Mouse (Mus musculus): ENCODE measurements at regions not wholly inside any gene's neighbourhood (a gene's known extent, or its start where the extent isn't known, plus 50 kb on each side); places are given as distances from the start of the nearest gene placed in this dataset.

GRCm38 (mm10) chr4:56084205-56084604 is 551.9 kb upstream of the Klf4 start:
- H3K27ac ChIP-seq (replicated peaks; ENCODE audit: low read depth, low read length), result no peak overlapping the region
- H3K4me1 ChIP-seq (ENCODE audit: control insufficient read depth, insufficient read depth, insufficient read length, low read length), result no peaks in the 10 kb centered on the region
- no peak overlapping the region for H3K4me3 ChIP-seq (ENCODE audit: insufficient read depth, low read depth, low read length)

DNA sequence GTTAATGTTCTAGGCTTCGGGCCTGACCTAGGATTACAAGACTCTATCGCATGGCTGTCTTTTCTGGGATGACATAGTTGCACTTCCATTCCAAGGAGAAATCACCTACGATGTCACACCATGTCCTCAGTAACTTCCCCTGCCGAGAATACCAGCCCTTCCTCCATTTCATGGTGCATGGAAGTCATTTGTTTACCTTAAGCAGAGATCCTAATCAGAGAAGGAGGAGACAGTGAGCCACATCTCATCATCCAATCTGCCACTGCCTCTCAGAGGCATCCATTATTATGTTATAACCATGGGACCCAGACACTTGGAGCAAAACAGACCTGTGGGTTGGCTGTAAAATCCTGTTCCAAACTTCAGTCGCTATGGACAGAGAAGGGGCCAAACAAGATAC is 550.1 kb upstream of the Klf4 start:
- H3K4me1 ChIP-seq (ENCODE audit: control insufficient read depth, insufficient read depth, insufficient read length, low read length), result no peaks in the 10 kb centered on the region
- no peak overlapping the region for H3K27ac ChIP-seq (replicated peaks; ENCODE audit: low read depth, low read length)
- no peak overlapping the region for H3K4me3 ChIP-seq (ENCODE audit: insufficient read depth, low read depth, low read length)

DNA sequence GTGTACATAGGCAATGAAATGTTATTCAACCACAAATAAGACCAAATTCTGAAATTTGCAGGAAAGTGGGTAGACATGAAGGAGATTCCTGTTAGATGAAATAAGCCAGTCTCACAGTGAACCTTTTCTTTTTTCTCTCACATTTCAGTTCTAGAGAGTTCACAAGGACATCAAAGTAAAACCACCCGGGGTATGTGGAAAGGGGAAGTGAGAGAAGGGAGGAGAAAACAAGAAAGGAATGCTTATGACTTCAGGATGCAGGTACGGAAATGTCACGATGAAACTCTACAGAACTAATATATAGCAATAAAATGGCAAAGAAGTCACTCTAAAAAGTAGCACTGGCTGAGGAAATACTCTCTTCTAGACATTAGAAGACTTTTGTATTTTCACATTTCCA is 548.7 kb upstream of the Klf4 start:
- H3K4me3 ChIP-seq (ENCODE audit: insufficient read depth, low read depth, low read length), result no peak overlapping the region
- no peak overlapping the region for H3K27ac ChIP-seq (replicated peaks; ENCODE audit: low read depth, low read length)
- no peaks in the 10 kb centered on the region for H3K4me1 ChIP-seq (ENCODE audit: control insufficient read depth, insufficient read depth, insufficient read length, low read length)

DNA sequence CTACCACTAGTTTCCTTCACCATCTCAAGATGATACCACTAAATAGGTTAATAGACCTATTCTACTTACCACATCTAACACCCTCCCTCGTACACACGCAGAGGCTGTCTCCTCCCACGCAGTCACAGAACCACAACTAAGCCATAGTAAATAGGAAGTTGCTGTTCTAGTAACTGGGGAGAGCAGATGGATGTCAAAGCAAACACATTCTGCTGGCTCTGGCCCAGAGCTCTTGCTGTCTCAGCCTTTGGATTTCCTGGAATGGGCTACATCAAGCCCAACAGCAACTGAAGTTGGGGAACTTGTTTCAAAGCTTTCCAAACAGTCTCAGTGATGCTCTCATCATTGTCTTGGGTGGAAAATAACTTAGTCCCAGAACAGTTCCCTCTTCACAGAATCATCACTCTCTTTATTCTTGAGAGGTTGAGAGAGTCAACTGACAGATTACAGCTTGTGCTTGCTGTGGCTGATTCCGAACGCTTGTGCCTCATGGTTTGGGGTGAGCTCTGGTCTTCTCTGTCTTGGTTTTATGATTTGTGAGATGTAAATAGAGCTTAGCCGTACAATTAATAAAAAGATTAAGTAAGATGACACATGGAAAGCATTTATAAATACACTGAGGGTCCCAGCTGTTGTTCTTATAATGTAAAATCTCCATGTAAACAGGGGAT is 538.5 kb upstream of the Klf4 start:
- H3K27ac ChIP-seq (replicated peaks; ENCODE audit: low read depth, low read length), result no peak overlapping the region
- no peaks in the 10 kb centered on the region for H3K4me1 ChIP-seq (ENCODE audit: control insufficient read depth, insufficient read depth, insufficient read length, low read length)

DNA sequence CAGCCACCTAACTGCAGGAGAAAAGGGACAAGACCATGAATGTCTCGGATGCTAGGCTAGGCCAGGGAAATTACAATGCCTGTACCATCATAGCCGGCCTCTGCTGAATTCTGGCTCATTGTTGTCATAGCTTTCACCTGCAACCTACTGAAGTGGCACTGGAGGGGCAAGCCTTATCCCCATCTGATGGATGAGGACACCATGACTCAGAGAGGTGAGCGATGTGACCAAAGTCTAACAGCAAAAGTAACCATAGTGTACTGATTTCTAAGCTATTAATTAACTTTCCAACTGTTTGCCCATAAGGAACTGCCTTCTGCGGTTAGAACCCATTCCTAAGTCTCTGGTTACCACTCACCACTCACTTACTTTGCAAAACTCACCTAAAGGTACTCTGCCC is 536.6 kb upstream of the Klf4 start:
- Histone ChIP-seq H3K27ac (replicated peaks; ENCODE audit: low read depth, low read length) (no peak overlapping the region), H3K4me1 (ENCODE audit: control insufficient read depth, insufficient read depth, insufficient read length, low read length) (no peaks in the 10 kb centered on the region), H3K4me3 (ENCODE audit: insufficient read depth, low read depth, low read length) (no peak overlapping the region)

More for the DNA sequence above, 538.5 kb upstream of the Klf4 start:
- H3K4me3 ChIP-seq (ENCODE audit: insufficient read depth, low read depth, low read length), result no peak overlapping the region

DNA sequence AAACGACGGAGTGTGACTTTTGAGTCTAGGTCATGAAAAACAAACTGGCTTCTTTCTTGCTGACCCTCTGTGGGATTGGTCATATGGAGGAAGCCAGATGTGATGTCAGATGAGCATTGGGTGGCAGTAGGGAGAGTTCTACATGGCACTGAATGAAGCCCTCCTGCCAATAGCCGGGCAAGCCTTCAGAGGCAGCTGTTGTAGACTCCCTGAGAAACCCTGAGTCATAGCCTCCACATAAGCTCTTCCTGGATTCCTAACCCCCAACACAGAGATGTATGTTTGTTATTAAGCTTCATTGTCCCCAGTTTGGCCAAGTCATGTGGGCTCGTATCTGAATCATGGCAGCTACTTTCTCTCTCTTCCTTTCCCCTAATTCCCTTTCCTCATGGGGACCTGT is 532.4 kb upstream of the Klf4 start:
- H3K27ac ChIP-seq (replicated peaks; ENCODE audit: low read depth, low read length), result no peak overlapping the region
- H3K4me3 ChIP-seq (ENCODE audit: insufficient read depth, low read depth, low read length), result no peak overlapping the region

GRCm38 (mm10) chr4:56051792-56052380 is 519.6 kb upstream of the Klf4 start:
- Histone ChIP-seq H3K4me3 (ENCODE audit: insufficient read depth, low read depth, low read length) (no peak overlapping the region), H3K27ac (replicated peaks; ENCODE audit: low read depth, low read length) (0 out of 2 replicates have a peak overlapping the region, but pooled peaks have one; percentile 18), H3K4me1 (ENCODE audit: control insufficient read depth, insufficient read depth, insufficient read length, low read length) (peaks cover 6% of the 10 kb centered on the region; the same call in 1 of the 2 replicates)

More for the DNA sequence above, 532.4 kb upstream of the Klf4 start:
- H3K4me1 ChIP-seq (ENCODE audit: control insufficient read depth, insufficient read depth, insufficient read length, low read length), result no peaks in the 10 kb centered on the region

DNA sequence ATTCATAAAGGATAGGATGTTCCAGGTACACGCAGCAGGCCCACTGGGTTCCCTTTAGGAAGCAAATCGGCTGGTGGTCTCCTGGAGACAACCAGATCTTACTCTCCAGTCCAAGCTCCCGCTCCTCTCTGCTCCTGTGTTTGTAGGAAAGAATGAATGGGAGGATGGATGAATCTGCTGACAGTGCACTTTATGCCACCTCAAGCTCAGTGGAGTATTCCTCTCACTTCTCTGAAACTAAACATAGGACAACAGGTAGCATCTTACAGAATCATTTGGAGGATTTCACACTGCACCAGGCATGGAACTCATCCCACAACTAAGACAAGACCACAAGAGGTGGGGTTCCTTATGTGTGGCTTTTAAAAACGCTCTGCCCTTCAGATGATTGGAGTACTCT is 507.1 kb upstream of the Klf4 start:
- H3K4me3 ChIP-seq (ENCODE audit: insufficient read depth, low read depth, low read length), result no peak overlapping the region
- H3K27ac ChIP-seq (replicated peaks; ENCODE audit: low read depth, low read length), result no peak overlapping the region
- no peaks in the 10 kb centered on the region for H3K4me1 ChIP-seq (ENCODE audit: control insufficient read depth, insufficient read depth, insufficient read length, low read length)

DNA sequence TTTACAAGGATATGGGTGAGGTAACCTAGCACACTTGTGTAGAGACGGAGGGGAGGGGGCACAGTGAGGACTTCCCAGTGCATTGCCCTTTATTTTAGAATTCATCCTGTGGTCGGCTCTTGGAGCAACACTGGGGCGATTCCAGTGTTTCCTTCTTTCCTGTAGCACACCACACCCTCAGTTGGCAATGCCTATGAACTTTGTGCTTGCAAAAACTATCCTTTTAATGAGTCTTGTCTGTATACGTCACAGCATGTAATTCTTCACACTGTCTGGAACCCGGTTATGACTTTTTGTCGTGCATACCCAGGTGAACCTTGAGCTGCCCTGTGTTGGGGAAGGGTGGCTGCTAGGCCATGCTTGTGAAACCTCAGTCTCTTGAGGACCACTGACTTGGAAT is 504.1 kb upstream of the Klf4 start:
- no peaks in the 10 kb centered on the region for H3K4me1 ChIP-seq (ENCODE audit: control insufficient read depth, insufficient read depth, insufficient read length, low read length)
- H3K27ac ChIP-seq (replicated peaks; ENCODE audit: low read depth, low read length), result no peak overlapping the region
- H3K4me3 ChIP-seq (ENCODE audit: insufficient read depth, low read depth, low read length), result no peak overlapping the region

DNA sequence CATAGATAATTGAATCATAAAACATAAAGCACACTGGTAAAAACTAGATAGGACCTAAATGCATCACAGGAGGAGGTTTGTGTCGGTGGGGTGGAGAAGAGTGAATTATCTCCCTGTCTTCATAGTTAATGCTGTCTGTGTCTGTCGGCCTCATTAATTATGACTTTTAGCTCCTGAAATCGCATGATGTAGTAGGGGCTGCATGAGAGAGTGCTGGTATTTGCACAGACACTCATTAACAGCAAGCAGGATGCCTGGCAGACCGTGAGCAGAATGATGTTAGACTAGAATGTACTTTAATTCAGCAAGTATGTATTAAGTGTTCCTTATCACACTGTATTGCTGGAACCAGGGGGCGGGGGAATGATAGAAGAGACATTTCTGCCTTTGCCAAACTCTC is 503.3 kb upstream of the Klf4 start:
- no peak overlapping the region for H3K27ac ChIP-seq (replicated peaks; ENCODE audit: low read depth, low read length)
- no peak overlapping the region for H3K4me3 ChIP-seq (ENCODE audit: insufficient read depth, low read depth, low read length)
- no peaks in the 10 kb centered on the region for H3K4me1 ChIP-seq (ENCODE audit: control insufficient read depth, insufficient read depth, insufficient read length, low read length)

GRCm38 (mm10) chr4:56028441-56028840 is 496.2 kb upstream of the Klf4 start:
- Histone ChIP-seq H3K4me1 (ENCODE audit: control insufficient read depth, insufficient read depth, insufficient read length, low read length) (no peaks in the 10 kb centered on the region), H3K4me3 (ENCODE audit: insufficient read depth, low read depth, low read length) (no peak overlapping the region), H3K27ac (replicated peaks; ENCODE audit: low read depth, low read length) (no peak overlapping the region)

GRCm38 (mm10) chr4:56027258-56027657 is 495.0 kb upstream of the Klf4 start:
- no peaks in the 10 kb centered on the region for H3K4me1 ChIP-seq (ENCODE audit: control insufficient read depth, insufficient read depth, insufficient read length, low read length)
- no peak overlapping the region for H3K4me3 ChIP-seq (ENCODE audit: insufficient read depth, low read depth, low read length)
- no peak overlapping the region for H3K27ac ChIP-seq (replicated peaks; ENCODE audit: low read depth, low read length)

- Histone ChIP-seq H3K4me3 (ENCODE audit: insufficient read depth, low read depth, low read length) (no peak overlapping the region), H3K27ac (replicated peaks; ENCODE audit: low read depth, low read length) (no peak overlapping the region), H3K4me1 (ENCODE audit: control insufficient read depth, insufficient read depth, insufficient read length, low read length) (no peaks in the 10 kb centered on the region)
Measured at GRCm38 (mm10) chr4:56024478-56024877, 492.2 kb upstream of the Klf4 start.

GRCm38 (mm10) chr4:56018212-56018611 is 485.9 kb upstream of the Klf4 start:
- no peak overlapping the region for H3K27ac ChIP-seq (replicated peaks; ENCODE audit: low read depth, low read length)
- H3K4me3 ChIP-seq (ENCODE audit: insufficient read depth, low read depth, low read length), result no peak overlapping the region
- H3K4me1 ChIP-seq (ENCODE audit: control insufficient read depth, insufficient read depth, insufficient read length, low read length), result no peaks in the 10 kb centered on the region

DNA sequence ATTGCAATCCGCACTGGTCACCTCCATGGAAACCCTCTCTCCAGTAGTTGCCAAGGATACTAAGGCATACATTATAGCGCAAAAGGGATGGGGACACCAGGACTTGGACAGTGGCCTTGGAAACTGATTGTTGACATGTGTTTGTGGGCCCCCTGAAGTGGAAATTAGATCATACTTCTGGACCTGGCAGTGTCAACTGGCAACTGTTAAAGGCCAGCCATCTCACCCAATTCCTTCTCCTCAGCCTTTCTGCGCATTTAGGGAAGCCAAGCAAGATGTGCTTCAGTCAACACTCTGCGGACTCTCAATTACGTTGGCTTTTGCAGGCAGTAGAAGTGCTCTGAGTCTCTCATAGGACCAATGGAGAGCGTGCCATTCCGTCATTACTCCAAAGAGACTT is 483.2 kb upstream of the Klf4 start:
- no peak overlapping the region for H3K27ac ChIP-seq (replicated peaks; ENCODE audit: low read depth, low read length)
- H3K4me3 ChIP-seq (ENCODE audit: insufficient read depth, low read depth, low read length), result no peak overlapping the region
- H3K4me1 ChIP-seq (ENCODE audit: control insufficient read depth, insufficient read depth, insufficient read length, low read length), result no peaks in the 10 kb centered on the region

DNA sequence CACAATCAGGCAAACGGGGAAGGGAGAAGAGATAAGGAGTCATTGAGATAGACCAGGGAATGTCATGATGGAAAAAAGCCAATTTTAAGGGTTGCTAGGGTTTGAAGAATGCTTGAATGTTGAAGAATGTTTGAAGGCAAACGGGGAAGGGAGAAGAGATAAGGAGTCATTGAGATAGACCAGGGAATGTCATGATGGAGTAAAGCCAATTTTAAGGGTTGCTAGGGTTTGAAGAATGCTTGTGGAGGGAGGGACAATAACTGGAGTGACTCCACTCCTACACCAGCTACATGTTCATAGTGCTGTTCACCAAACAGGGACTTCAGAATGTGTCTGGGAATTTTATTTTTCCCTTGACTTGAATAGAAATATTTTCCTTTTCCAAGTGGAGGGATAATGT is 476.0 kb upstream of the Klf4 start:
- H3K4me1 ChIP-seq (ENCODE audit: control insufficient read depth, insufficient read depth, insufficient read length, low read length), result no peaks in the 10 kb centered on the region
- no peak overlapping the region for H3K4me3 ChIP-seq (ENCODE audit: insufficient read depth, low read depth, low read length)
- H3K27ac ChIP-seq (replicated peaks; ENCODE audit: low read depth, low read length), result no peak overlapping the region
